In the genomic region with DNA sequence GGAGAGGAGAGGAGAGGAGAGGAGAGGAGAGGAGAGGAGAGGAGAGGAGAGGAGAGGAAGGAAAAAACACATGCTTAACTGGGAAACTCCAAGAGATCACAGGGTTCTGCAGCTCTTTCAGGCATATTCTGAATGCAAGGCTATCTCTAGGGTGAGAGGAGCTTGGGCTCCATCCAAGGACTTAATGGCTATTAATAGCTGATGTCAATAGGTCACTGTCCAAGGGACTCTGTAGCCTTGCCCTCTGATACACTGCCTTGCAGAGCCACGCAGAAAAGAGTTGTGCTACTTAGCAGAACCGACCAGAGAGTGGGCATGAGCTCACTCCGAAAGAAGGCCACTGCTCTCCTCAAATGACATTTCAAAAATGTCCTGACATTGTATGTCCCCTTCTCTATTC, we compare ENCODE assay signal across 8 mouse cellular contexts.
DNase-seq lines count a peak whose midpoint lies in the region.
"Had no signal": no experiment of that assay in that cellular context is flagged by ENCODE, and none has a peak within 500 bp of the region (broad histone marks: within the 10 kb centered on the region; RNA-seq: fewer than 3 reads in every experiment).

No protein-coding gene starts in this region.

- intact Hi-C loops in heart, postnatal 36 days (cut with DNase I), result no loop called here

- DNase-seq in kidney, adult 9 months, result peak; percentile 65
- no peak for DNase-seq in kidney, adult 18-20 months
- DNase-seq in adrenal gland, postnatal 36 days, result peak; percentile 48 to 64
- peak; percentile 59 to 60 for DNase-seq in heart, adult 9 months (ENCODE audit: low spot score in 2 of 2)
- peak; percentile 22 to 32 for DNase-seq in heart, postnatal 36 days
- no peak for DNase-seq in c-Kit-positive CD71-positive TER-119-positive erythroid progenitor cells, embryonic 14.5 days (ENCODE audit: low spot score)
- DNase-seq in retina, embryonic 14.5 days (ENCODE audit: low spot score), result no peak
- DNase-seq: cerebellum, adult 9-10 months had no signal

Comparison
In these comparisons a context has a peak if more than half of its experiments do, and no peak if none do; other contexts are left out.
1. DNase-seq: peak in kidney, adult 9 months (single experiment), adrenal gland, postnatal 36 days (2 of 2), heart, adult 9 months (2 of 2) and heart, postnatal 36 days (2 of 2); none in kidney, adult 18-20 months (single experiment), c-Kit-positive CD71-positive TER-119-positive erythroid progenitor cells, embryonic 14.5 days (single experiment) and retina, embryonic 14.5 days (single experiment).